Mouse (Mus musculus) MN1 (cell line): ENCODE data around the gene Rasgef1c.

ENCODE experiments used
- DNase-seq: peaks from one replicate; pipeline ENCODE4 v3.0.0-alpha.2; 2016; ENCODE audit warnings: low spot score

Rasgef1c gene

DNA sequence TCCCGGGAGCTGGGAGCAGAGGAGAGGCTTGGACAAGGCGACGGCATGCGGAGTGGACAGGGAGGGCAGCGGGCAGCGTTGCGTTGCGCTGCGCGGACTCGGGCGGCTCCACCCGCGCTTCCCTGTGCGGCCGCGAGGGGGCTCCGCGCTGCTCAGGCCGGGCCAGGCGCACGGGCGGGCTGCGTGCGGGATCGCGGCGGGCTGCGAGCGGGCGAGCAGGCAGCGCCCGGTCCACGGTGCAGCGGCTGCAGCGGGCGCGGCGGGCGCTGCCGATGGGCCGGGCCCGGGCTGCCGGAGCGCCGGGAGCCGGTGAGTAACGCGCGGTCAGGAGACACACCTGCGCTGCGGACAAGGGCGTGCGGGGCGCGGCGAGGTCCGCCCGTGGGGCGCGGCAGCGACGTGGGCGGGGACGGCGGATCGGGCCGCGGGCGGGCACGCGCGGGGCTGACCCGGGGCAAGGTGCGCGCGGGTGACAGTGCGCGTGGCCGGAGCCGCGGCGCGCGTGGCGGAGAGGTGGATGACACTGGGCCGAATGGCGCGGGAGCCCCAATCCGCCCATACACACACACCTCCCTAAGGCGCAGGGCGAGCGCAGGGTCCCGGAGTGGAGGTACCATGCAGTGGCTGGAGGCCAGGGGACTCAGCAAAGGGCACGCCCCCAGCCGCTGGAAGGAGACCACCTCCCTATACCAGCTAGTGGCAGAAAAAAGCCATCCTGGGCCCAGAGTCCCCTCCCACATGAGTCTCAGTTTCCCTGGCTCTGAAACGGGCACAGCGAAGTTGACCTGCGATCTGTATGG is at the start of gene Rasgef1c:
Gene Rasgef1c, plus strand, starts transcription at position 177 of the 800 bp plus-strand sequence.
- no peak for DNase-seq

DNA sequence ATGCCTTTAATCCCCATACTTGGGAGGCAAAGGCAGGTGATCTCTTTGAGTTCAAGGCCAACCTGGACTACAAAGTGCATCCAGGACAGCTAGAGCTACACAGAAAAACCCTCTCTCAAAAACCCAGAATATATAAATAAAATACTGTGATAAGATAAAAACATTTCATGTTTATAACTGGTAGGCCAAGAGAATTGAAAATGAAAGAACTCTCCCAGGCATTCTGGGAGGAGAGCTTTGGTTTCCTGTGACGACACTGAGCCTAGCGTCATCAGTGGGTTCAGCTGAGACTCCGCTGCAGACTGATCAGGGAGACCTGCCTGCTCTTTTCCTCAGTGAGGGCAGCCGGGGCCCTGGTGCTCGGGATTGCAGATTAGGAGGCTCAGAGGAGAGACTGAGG is 46.5 kb upstream of the Rasgef1c start:
- no peak for DNase-seq

DNA sequence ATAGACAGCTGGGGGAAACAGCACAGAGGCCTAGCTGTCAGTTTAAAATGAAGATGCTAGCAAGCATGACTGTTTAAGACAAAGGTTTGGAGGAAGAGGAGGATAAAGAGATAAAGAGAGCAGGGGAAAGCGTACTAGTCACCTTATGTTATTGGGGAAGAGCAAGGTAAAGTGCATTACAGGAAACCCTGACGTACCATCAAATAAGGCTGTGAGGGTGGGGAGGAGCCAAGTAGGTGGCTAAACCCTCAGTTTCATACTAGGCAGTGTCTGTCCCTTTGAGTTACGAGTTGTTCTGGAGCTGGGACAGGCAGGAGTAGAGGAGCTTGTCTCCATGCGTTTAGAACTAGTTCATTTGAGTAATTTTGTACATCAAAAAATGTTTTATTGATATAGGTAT is 40.5 kb upstream of the Rasgef1c start:
- DNase-seq = no peak

DNA sequence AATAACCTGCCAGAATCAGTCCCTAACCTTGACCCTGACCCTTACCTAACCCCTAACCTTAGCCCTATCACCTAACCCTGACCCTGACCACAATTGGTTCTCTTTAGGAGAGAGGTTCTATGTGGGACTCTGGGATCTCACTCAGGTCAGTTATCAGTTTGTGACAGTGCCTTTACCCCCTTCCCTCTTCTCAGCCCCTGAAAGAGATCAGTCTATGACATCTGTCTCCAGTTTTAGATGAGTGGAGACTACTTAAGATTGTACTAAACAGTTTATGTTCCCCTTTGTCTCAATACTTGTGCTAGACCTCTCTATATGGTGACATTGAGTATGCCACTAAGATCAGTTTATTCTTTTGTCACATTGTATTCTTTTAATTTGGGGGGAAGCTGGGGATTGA is 37.7 kb upstream of the Rasgef1c start:
- DNase-seq = no peak

DNA sequence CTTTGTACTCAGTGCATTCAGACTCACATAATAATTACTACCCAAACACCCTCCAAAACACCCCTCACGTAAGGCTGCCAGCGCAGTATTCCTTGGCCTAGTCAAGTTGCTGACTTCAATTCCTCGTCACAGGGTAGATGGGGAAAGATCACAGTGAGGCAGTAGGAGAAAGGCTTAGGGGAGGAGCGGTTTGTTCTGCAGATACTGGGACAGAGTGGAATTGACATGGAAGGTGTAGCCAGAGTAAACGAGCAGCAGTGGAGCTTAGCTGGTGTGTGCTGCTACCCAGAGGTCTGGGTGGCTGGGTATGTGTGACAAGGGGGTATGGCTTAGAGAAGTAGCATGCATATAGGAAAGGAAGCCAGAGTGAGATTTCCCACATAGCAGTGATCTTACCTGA is 34.3 kb upstream of the Rasgef1c start:
- DNase-seq = no peak

DNA sequence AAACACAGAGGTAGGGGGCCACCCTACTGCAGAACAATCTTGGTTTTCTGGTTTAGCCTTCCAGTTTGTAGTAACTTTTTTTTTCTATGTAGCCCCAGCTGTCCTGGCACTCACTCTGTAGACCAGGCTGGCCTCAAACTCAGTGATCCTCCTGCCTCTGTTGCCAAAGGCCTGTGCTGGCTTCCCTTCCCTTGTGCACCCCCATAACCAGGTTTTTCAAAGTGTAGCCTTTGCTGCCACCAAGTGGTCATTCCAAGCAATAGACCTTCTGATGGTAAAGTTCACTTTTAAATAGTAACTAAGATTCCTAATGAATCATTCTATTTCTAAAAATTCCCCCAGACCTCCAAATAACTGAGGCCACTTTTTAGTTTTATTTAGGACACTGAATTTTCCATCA is 31.9 kb upstream of the Rasgef1c start:
- peak; percentile 73 for DNase-seq

DNA sequence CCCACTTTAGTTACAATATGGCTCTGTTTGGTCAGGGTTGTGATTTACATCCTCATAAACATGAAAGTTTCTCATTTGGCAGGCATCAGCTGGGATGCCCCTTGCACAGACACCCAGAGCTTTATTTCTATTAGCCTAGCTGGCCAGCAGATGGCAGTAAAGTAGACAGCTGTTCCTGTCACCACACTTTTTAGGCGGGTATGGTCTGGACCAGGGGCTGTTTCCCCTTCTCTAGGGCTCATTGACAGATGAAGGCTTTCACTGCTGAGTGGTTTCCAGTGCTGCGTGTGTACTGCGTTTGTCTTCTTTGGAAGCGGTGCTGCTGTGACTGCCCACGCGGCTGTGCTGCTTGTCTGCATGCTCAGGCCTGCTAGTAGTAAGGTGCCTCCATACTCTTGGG is 29.7 kb upstream of the Rasgef1c start:
- peak; percentile 72 for DNase-seq

DNA sequence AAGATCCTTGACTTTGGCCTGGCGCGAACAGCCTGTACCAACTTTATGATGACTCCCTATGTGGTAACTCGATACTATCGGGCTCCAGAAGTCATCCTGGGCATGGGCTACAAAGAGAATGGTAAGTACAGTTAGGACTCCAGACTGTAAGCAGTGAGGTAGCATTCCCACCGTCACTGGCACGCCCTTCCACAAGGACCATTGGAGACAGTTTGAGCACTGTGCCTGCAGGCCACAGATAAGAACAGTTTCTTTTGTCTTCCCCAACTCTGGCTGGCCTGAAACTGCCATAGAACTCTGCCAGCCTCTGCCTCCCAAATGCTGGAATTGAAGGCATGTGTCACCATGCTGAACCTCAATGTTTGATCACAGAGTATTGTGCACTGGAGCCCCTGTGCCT is 28.9 kb upstream of the Rasgef1c start:
- no peak for DNase-seq

DNA sequence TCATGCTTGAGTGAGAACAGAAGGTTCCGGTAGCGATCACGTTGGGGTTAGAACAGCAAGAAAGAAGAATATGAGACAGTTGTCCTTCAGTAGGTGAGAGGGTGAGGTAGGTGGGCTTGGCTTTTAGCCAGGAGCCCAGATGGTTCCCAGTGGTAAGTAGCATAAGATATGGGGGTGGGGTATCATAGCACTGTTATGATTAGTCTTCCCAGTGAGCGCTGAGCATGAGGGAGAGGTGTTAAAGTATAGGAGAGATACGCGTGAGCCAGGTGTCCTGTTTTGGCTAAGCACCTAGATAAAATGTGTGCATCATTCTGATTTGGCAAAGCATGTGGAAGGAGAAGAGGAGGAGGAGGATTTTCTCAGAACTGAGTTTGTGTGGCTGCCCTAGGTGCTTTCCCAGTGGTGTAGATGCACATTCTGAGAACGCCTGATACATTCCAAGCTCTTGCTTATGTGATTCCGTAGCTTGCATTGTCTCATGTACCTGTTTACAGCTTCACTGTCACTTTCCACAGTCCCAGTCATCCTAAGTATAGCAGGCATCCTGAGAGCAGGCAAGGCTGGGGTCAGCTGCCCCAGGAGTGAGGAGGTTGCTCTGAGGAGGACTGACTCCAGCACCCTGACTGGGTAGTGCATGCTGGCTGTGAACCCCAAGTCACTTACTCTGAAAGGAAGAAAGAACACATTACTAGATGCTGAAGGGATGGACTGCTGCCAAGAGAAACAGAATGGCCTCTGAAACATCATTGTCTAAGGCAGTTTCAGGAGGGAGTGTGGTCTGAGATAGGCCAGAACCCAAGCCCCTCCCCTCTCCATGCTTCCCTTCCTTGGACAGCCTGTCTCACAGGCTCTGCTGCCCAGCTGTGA is 24.5 kb upstream of the Rasgef1c start:
- peak; percentile 62 for DNase-seq

DNA sequence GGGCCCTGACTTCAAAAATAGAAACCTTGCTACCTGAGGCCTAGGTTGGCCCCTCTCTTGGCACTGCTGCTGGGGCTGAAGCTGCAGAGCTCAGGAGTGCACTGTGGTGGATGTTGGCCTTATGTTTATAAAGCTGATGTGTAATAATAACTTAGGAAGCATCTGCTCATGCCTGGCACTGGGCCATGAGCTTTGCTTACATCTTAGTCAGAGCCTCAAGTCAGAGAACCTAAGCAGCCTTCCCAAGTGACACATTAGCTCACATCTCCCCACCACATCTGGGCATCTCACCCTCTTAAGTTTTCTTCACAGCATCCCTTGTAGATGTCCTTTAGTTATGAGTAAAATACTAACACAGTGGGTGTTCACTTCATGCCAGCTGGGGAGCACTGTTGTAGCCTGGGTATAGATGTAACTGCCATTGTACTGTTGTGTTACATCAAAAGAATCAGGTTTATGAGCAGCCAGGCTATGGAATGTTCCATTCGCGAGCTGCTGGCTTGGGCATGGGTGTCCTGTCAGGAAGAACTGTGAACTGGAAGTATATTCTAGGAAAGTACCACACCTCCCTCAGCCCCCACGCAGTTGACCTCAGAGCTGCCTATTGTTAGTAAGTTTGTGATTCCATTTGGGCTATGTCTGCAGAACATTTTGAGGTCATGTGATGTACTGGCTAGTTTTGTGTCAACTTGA is 21.5 kb upstream of the Rasgef1c start:
- peak; percentile 27 for DNase-seq

DNA sequence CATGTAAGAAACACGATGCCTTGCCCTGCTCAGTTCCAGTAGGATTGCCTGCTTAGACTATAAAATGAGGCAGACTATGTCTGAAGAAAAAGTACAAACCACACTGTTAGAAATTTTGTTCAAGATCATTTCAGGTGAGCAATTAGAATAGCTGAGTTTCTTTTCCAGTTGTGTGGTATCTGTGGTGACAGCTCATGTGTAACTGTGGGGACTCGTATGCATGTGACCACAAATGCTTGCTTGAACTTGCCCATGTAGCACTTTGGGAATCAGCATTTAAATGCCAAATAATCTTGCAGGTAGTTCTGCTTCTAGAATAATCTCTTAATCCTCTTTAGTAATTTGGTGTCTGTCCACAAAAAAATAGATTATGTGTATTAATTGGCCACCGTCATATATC is 18.2 kb upstream of the Rasgef1c start:
- no peak for DNase-seq

DNA sequence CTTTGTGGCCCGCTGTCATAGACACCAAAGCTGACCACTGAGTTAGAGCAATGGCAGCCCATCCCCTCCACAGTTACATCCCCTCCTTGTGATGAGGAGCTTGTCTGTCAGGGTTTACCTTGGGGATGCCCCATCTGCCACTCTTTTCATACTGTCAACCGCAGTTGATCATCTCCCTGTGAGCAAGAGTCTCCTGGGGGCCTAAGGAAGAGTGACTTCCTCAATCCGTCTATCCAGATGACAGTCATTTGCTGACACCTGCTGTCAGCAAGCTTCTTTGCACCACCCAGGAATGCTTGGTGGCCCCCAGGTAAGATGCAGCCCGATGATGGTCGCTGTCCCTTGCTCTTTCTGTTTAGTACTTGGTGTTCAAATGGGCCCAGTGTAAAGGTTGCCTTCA is 13.2 kb upstream of the Rasgef1c start:
- no peak for DNase-seq

DNA sequence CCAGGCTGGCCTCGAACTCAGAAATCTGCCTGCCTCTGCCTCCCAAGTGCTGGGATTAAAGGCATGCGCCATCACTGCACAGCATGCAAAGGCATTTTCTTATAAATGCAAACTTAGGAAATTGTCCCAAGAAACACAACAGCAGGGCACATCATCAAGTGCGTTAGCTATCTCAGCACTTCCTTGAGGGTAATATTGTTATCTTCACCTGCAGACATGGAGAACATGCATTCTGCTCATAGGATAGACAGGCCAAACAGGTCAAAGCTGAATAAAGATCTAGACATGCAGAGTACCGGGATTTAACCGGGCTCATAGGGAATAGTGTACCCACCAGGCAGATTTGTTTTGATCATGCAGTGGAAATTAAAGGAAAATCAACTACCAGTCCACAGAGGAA is 9.6 kb upstream of the Rasgef1c start:
- DNase-seq = no peak

DNA sequence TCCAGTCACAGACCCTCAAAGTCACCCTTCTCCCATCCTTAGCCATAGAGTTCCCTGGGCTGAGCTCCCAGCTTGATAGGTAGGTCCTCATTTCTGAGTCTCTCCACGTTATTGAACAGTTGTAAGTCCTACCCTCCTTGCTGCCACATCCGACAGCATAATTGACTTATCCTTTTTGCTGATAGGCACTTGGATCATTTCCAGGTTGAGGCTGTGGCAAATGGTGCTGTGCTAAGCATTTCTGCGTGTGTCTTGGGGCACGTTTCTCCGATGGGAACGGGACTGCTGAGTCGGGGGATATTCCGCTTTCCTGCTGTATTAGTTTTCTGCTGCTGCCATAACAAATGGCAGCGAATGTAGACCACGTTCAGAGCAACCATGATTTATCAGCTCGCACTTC is 7.8 kb upstream of the Rasgef1c start:
- DNase-seq = no peak

DNA sequence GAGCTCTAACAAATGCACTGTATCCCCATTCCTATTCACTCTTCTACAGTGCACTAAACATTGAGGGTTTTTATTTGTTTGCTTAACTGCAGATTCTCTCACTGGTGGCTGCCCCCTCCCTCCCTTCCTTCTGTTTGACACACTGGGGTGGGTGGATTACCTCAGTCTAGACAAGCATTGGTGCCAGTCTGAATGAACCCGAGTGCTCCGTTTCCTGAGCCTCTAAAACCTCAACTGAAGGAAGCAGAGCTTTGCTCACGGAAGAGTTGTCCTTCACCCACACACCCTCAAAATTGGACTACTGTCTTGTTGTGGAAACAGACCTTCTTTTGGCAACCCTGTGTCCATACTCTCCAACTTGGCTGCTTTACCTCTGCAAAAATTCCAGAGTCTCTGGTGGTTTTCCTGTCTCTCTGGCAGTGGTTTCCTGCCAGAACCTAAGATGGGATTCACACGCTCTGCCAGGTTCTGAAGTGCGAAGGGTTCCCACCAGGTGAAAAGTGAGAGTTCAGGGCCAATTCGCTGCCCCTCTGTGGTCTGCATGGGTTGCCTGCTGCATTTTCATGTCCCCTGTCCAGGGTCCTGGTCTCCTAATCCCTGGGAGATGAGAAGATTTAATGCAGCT is 5.6 kb upstream of the Rasgef1c start:
- DNase-seq = no peak

DNA sequence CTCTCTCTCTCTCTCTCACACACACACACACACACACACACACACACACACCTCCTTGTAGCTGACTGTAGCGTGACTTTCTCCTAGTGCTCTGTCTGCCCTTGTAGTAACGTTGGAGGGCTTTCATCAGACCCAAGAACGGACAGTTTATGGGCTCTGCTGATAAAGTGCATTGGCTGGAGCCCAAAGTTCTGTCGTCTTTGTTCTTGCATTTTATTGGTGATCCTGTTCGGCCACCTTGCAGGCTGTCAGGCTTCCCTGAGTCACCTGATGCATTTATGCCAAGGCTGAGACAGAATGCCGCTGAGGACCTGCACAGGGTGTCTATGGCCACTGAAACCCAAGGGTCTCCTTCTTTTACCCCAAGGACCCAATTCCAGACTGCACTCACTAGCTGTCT is 1.6 kb upstream of the Rasgef1c start:
- DNase-seq = peak; percentile 45

DNA sequence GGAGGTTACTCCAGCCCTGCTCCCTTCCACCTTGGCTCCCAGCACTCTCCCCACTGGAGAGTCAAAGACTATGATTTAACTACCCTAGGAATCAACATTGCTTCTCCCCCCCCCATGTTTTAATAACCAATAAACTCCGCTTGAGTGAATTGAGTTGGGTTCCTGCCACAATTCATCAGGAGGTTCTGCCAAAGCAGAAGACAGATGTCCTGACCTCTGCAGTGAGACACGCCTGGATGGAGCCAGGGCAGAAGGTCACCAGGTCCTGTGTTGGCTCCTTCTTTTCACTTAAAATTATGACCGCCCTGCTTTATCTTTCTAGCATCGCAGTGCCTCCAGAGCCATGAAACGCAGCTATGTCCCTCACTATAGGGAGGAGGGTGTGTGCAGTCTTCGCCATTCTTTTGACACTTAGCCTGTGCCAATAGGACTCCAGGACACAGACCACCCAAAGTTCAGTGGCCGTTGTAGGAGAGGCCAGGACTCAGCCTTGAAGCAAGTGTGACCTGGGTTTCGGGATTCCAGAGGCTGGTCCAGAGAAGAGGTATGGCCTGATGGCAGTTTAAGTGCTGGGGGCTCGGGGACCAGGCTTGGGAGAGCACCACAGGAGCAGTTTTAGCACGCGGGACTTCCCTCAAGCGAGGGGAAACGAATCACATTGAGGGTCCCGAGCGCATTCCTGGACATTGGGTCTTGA is 525 bp upstream of the Rasgef1c start:
- peak; percentile 29 for DNase-seq

DNA sequence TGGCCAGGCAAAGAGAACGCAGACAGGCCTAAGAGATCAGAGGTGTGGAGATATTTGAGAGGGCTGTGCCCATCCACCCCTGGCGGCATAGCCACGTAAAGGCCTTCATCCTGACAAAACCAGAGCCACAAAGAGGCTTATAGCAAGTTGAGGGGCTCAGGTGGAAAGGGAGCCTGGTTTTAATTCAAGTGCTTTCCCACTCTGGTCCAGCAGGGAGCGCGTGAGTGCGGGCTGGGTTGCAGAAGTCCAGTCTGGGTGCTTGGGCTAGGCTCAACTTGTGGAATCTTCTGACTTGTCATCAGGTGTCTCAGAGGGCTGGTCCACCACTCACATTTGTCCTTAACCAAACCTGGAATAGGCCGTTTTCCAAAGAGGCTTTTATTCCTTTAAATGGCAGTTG is 1.7 kb downstream of the Rasgef1c start:
- no peak for DNase-seq

DNA sequence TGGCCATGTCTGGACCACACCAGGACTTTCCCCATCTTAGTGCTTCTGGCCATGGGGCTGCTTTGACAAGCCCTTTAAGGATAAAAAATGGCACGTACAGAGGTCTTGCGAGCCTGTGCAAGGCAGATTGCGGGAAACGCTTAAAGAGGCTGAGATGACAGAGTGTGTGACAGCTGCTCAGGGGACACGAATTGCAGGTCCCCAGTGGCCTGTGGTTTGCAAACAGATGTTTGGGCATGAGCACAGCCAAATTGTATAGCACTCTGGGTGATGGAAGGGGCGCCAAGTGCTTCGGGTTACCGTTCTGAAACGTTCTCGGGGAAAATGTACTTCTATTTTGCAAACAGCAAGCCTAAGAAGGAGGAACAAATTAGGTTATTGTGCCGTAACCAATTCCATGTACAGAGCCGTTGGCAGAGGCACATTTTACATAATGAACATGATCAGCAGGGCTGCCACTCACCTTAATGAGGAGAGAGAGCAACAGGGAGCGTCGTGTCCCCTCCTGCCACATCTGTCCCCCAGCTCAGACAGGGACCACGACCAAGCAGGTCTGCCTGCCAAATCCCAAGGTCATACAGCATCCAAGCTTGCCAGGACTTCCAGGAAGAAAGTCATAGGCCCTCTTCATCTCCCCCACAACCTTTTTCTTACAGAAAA is 17.0 kb downstream of the Rasgef1c start:
- no peak for DNase-seq

DNA sequence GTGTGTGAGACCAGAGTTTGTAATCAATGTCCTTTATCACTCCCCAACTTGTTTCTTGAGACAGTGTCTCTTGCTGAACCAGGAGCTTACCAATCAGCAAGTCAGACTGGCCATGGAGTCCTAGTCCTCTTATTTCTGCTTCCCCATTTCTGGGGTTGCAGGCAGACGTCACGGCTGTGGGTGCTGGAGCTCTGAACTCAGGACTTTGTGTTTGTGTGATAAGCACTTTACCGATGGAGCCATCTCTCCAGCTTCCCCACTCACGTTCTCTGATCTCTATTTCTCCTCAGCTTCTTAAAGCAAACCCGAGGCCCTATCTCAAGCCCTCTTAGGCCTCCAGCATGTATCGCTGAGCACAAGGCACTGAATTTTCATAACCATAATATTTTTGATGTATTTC is 17.7 kb downstream of the Rasgef1c start:
- no peak for DNase-seq

DNA sequence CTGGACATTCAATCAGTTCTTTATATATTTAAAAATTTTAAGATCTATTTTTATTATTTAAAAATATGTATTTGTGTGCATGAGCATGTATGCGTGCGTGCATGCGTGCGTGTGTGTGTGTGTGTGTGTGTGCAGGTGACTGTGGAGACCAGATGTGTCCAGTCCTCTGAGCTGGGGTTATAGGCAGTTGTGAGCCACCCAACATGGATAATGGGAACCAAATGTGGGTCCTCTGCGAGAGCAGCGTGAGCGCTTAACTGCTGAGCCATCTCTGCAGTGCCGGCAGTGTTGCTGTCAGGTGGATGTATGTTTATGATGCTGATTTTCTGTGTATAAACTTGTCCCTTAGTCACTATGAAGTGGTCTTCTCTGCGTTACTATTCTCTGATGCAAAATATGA is 21.9 kb downstream of the Rasgef1c start:
- no peak for DNase-seq
